Mouse (Mus musculus): ENCODE data around the gene Kif5a. TPM values are rescaled to one million over a fixed set of nuclear protein-coding genes. Genes with fewer than 3 reads are reported as not detected.

Kif5a gene
- polyA plus RNA-seq, 1 experiment from 2014 or later, result 14.6 TPM

GRCm38 (mm10) chr10:127286730-127287129 is 23.6 kb upstream of the Kif5a start:
- Histone ChIP-seq H3K27me3 (replicated peaks; ENCODE audit: control insufficient read depth, insufficient read depth, low read length) (no peaks in the 10 kb centered on the region), H3K4me1 (ENCODE audit: control insufficient read depth, insufficient read depth, low read length) (peaks cover 20% of the 10 kb centered on the region), H3K4me3 (ENCODE audit: low read depth, low read length) (0 out of 2 replicates have a peak overlapping the region, but pooled peaks have one; percentile 59), H3K36me3 (ENCODE audit: control insufficient read depth, insufficient read depth, low read length) (peaks cover 56% of the 10 kb centered on the region), H3K9me3 (ENCODE audit: control insufficient read depth, low read length) (no peaks in the 10 kb centered on the region), H3K27ac (replicated peaks; ENCODE audit: low read depth, low read length) (no peak overlapping the region), H3K9ac (ENCODE audit: low read depth, low read length) (peak overlapping the region; percentile 41; the same call in 1 of the 2 replicates), H3K4me2 (ENCODE audit: low read depth, low read length) (peak overlapping the region; percentile 95)
- DNase-seq (ENCODE audit: low spot score), result no peak
- 57% methylated on average over 7 of the region's 7 CpGs for WGBS
- ATAC-seq (ENCODE audit: low read depth), result no peak

GRCm38 (mm10) chr10:127286194-127286593 is 23.0 kb upstream of the Kif5a start:
- DNase-seq (ENCODE audit: low spot score) (no peak), ATAC-seq (ENCODE audit: low read depth) (no peak)
- no peaks in the 10 kb centered on the region for H3K27me3 ChIP-seq (replicated peaks; ENCODE audit: control insufficient read depth, insufficient read depth, low read length)
- H3K27ac ChIP-seq (replicated peaks; ENCODE audit: low read depth, low read length), result no peak overlapping the region
- H3K4me1 ChIP-seq (ENCODE audit: control insufficient read depth, insufficient read depth, low read length), result peaks cover 16% of the 10 kb centered on the region
- H3K9ac ChIP-seq (ENCODE audit: low read depth, low read length), result peak overlapping the region; percentile 41; the same call in 1 of the 2 replicates
- H3K4me3 ChIP-seq (ENCODE audit: low read depth, low read length), result no peak overlapping the region
- H3K4me2 ChIP-seq (ENCODE audit: low read depth, low read length), result 0 out of 2 replicates have a peak overlapping the region, but pooled peaks have one; percentile 95
- H3K9me3 ChIP-seq (ENCODE audit: control insufficient read depth, low read length), result no peaks in the 10 kb centered on the region
- H3K36me3 ChIP-seq (ENCODE audit: control insufficient read depth, insufficient read depth, low read length), result peaks cover 62% of the 10 kb centered on the region
- WGBS, result 60% methylated on average over 5 of the region's 7 CpGs

- 76% methylated on average over 4 of the region's 13 CpGs for WGBS
- DNase-seq (ENCODE audit: low spot score), result no peak
- no peak overlapping the region for H3K4me3 ChIP-seq (ENCODE audit: low read depth, low read length)
- H3K9ac ChIP-seq (ENCODE audit: low read depth, low read length), result 0 out of 2 replicates have a peak overlapping the region, but pooled peaks have one; percentile 32
- no peak for ATAC-seq (ENCODE audit: low read depth)
- peaks cover 67% of the 10 kb centered on the region for H3K36me3 ChIP-seq (ENCODE audit: control insufficient read depth, insufficient read depth, low read length)
- peaks cover 16% of the 10 kb centered on the region for H3K4me1 ChIP-seq (ENCODE audit: control insufficient read depth, insufficient read depth, low read length)
- no peak overlapping the region; the same call in 1 of the 2 replicates for H3K27ac ChIP-seq (replicated peaks; ENCODE audit: low read depth, low read length)
- H3K9me3 ChIP-seq (ENCODE audit: control insufficient read depth, low read length), result no peaks in the 10 kb centered on the region
- no peak overlapping the region for H3K4me2 ChIP-seq (ENCODE audit: low read depth, low read length)
- no peaks in the 10 kb centered on the region for H3K27me3 ChIP-seq (replicated peaks; ENCODE audit: control insufficient read depth, insufficient read depth, low read length)
Observed at GRCm38 (mm10) chr10:127285644-127286043, 22.5 kb upstream of the Kif5a start.

GRCm38 (mm10) chr10:127284724-127285500 is 21.8 kb upstream of the Kif5a start:
- H3K27ac ChIP-seq (replicated peaks; ENCODE audit: low read depth, low read length), result no peak overlapping the region; the same call in 1 of the 2 replicates
- peaks cover 74% of the 10 kb centered on the region for H3K36me3 ChIP-seq (ENCODE audit: control insufficient read depth, insufficient read depth, low read length)
- no peak for ATAC-seq (ENCODE audit: low read depth)
- H3K4me1 ChIP-seq (ENCODE audit: control insufficient read depth, insufficient read depth, low read length), result peaks cover 16% of the 10 kb centered on the region
- H3K4me2 ChIP-seq (ENCODE audit: low read depth, low read length), result no peak overlapping the region; the same call in 1 of the 2 replicates
- 0 out of 2 replicates have a peak overlapping the region, but pooled peaks have one; percentile 32 for H3K9ac ChIP-seq (ENCODE audit: low read depth, low read length)
- no peaks in the 10 kb centered on the region for H3K9me3 ChIP-seq (ENCODE audit: control insufficient read depth, low read length)
- H3K4me3 ChIP-seq (ENCODE audit: low read depth, low read length), result no peak overlapping the region
- no peaks in the 10 kb centered on the region for H3K27me3 ChIP-seq (replicated peaks; ENCODE audit: control insufficient read depth, insufficient read depth, low read length)
- 68% methylated on average over 10 of the region's 11 CpGs for WGBS
- DNase-seq (ENCODE audit: low spot score), result no peak

GRCm38 (mm10) chr10:127284105-127284622 is 21.0 kb upstream of the Kif5a start:
- Histone ChIP-seq H3K36me3 (ENCODE audit: control insufficient read depth, insufficient read depth, low read length) (peaks cover 82% of the 10 kb centered on the region), H3K4me3 (ENCODE audit: low read depth, low read length) (no peak overlapping the region), H3K9me3 (ENCODE audit: control insufficient read depth, low read length) (no peaks in the 10 kb centered on the region), H3K4me1 (ENCODE audit: control insufficient read depth, insufficient read depth, low read length) (peaks cover 16% of the 10 kb centered on the region), H3K4me2 (ENCODE audit: low read depth, low read length) (no peak overlapping the region), H3K27me3 (replicated peaks; ENCODE audit: control insufficient read depth, insufficient read depth, low read length) (no peaks in the 10 kb centered on the region), H3K27ac (replicated peaks; ENCODE audit: low read depth, low read length) (no peak overlapping the region), H3K9ac (ENCODE audit: low read depth, low read length) (no peak overlapping the region)
- ATAC-seq (ENCODE audit: low read depth) (no peak), DNase-seq (ENCODE audit: low spot score) (no peak)
- 91% methylated on average over 7 of the region's 7 CpGs for WGBS

- ATAC-seq (ENCODE audit: low read depth), result no peak
- WGBS, result 77% methylated on average over 10 of the region's 13 CpGs
Observed at GRCm38 (mm10) chr10:127282620-127283215, 19.6 kb upstream of the Kif5a start.

GRCm38 (mm10) chr10:127281316-127281715 is 18.2 kb upstream of the Kif5a start:
- Histone ChIP-seq H3K9me3 (ENCODE audit: control insufficient read depth, low read length) (no peaks in the 10 kb centered on the region), H3K27ac (replicated peaks; ENCODE audit: low read depth, low read length) (no peak overlapping the region), H3K4me1 (ENCODE audit: control insufficient read depth, insufficient read depth, low read length) (peaks cover 2% of the 10 kb centered on the region; the same call in 1 of the 2 replicates), H3K4me2 (ENCODE audit: low read depth, low read length) (no peak overlapping the region), H3K27me3 (replicated peaks; ENCODE audit: control insufficient read depth, insufficient read depth, low read length) (no peaks in the 10 kb centered on the region), H3K36me3 (ENCODE audit: control insufficient read depth, insufficient read depth, low read length) (peaks cover 100% of the 10 kb centered on the region), H3K4me3 (ENCODE audit: low read depth, low read length) (no peak overlapping the region), H3K9ac (ENCODE audit: low read depth, low read length) (no peak overlapping the region)
- ATAC-seq (ENCODE audit: low read depth), result no peak
- 89% methylated on average over 8 of the region's 8 CpGs for WGBS
- no peak for DNase-seq (ENCODE audit: low spot score)

More at GRCm38 (mm10) chr10:127282620-127283215, 19.6 kb upstream of the Kif5a start:
- H3K27me3 ChIP-seq (replicated peaks; ENCODE audit: control insufficient read depth, insufficient read depth, low read length), result no peaks in the 10 kb centered on the region
- no peak for DNase-seq (ENCODE audit: low spot score)
- H3K4me3 ChIP-seq (ENCODE audit: low read depth, low read length), result no peak overlapping the region
- H3K9me3 ChIP-seq (ENCODE audit: control insufficient read depth, low read length), result no peaks in the 10 kb centered on the region
- peaks cover 15% of the 10 kb centered on the region for H3K4me1 ChIP-seq (ENCODE audit: control insufficient read depth, insufficient read depth, low read length)
- no peak overlapping the region for H3K9ac ChIP-seq (ENCODE audit: low read depth, low read length)
- H3K27ac ChIP-seq (replicated peaks; ENCODE audit: low read depth, low read length), result no peak overlapping the region
- H3K4me2 ChIP-seq (ENCODE audit: low read depth, low read length), result no peak overlapping the region
- peaks cover 96% of the 10 kb centered on the region for H3K36me3 ChIP-seq (ENCODE audit: control insufficient read depth, insufficient read depth, low read length)

GRCm38 (mm10) chr10:127279730-127280129 is 16.6 kb upstream of the Kif5a start:
- WGBS, result 90% methylated on average over 2 of the region's 2 CpGs
- Histone ChIP-seq H3K4me3 (ENCODE audit: low read depth, low read length) (no peak overlapping the region), H3K36me3 (ENCODE audit: control insufficient read depth, insufficient read depth, low read length) (peaks cover 100% of the 10 kb centered on the region)

More at GRCm38 (mm10) chr10:127279730-127280129, 16.6 kb upstream of the Kif5a start:
- ATAC-seq (ENCODE audit: low read depth) (no peak), DNase-seq (ENCODE audit: low spot score) (no peak)
- no peak overlapping the region for H3K9ac ChIP-seq (ENCODE audit: low read depth, low read length)
- H3K4me1 ChIP-seq (ENCODE audit: control insufficient read depth, insufficient read depth, low read length), result no peaks in the 10 kb centered on the region
- no peak overlapping the region for H3K4me2 ChIP-seq (ENCODE audit: low read depth, low read length)
- no peaks in the 10 kb centered on the region for H3K27me3 ChIP-seq (replicated peaks; ENCODE audit: control insufficient read depth, insufficient read depth, low read length)
- H3K9me3 ChIP-seq (ENCODE audit: control insufficient read depth, low read length), result no peaks in the 10 kb centered on the region
- no peak overlapping the region for H3K27ac ChIP-seq (replicated peaks; ENCODE audit: low read depth, low read length)

Data from embryonic facial prominence, embryonic 14.5 days (tissue).